16 mouse cellular contexts compared by ENCODE assay signal in the genomic region with DNA sequence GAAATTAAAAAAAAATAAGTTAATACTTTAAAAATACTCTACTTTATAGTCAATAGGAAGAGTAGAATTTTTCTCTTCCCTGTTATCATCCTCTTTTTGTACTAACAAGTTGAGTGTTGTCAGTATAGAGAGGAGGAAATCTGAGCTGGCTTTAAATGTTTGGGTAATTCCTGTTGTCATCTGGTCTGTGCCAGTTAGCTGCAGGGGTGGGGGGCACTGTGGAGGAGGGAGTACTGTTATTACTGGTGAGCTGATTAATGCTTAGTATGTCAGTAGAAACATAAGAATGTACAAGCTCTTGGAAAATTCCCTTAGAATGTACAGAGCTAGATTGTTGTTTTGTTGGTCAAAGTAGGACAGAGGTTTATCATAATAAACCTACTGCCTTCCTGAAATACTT. TPM values are rescaled to one million over a fixed set of nuclear protein-coding genes. Genes with fewer than 3 reads are reported as not detected.
"Had no signal": no experiment of that assay in that cellular context is flagged by ENCODE, and none has a peak within 500 bp of the region (broad histone marks: within the 10 kb centered on the region; RNA-seq: fewer than 3 reads in every experiment).

No protein-coding gene starts in this region.

- H3K4me2 ChIP-seq: lung, embryonic 14.5 days; midbrain, embryonic 11.5 days; midbrain, embryonic 13.5 days; midbrain, embryonic 15.5 days; neural tube, embryonic 12.5 days; stomach, embryonic 15.5 days had no signal

- H3K9me3 ChIP-seq: midbrain, embryonic 13.5 days; midbrain, embryonic 15.5 days; neural tube, embryonic 12.5 days; stomach, embryonic 15.5 days had no signal

- H3K27me3 ChIP-seq: midbrain, embryonic 13.5 days; midbrain, embryonic 15.5 days; neural tube, embryonic 12.5 days; stomach, embryonic 15.5 days had no signal

- H3K4me1 ChIP-seq: midbrain, embryonic 13.5 days; midbrain, embryonic 15.5 days; neural tube, embryonic 12.5 days; stomach, embryonic 15.5 days had no signal

- H3K4me3 ChIP-seq: midbrain, embryonic 13.5 days; midbrain, embryonic 15.5 days; neural tube, embryonic 12.5 days; stomach, embryonic 15.5 days had no signal

- DNase-seq: lung, embryonic 14.5 days; lung, postnatal 10 days; lung, postnatal 4 days; right cerebral cortex, postnatal 14 days; thymus, adult 2 months; thymus, postnatal 25 days; thymus, postnatal 4 days had no signal

- H3K36me3 ChIP-seq: midbrain, embryonic 13.5 days; midbrain, embryonic 15.5 days; neural tube, embryonic 12.5 days; stomach, embryonic 15.5 days had no signal

- ATAC-seq: midbrain, embryonic 13.5 days; midbrain, embryonic 15.5 days had no signal

- H3K27ac ChIP-seq: midbrain, embryonic 13.5 days; midbrain, embryonic 15.5 days; neural tube, embryonic 12.5 days; stomach, embryonic 15.5 days; stomach, postnatal 0 days had no signal

- H3K9ac ChIP-seq: lung, embryonic 14.5 days; midbrain, embryonic 13.5 days; midbrain, embryonic 15.5 days; neural tube, embryonic 12.5 days; stomach, embryonic 15.5 days had no signal

RNA-seq across cellular contexts. Expression of gene Hcrtr2, which starts 36.7 kb away (rescaled TPM):
- total RNA-seq: megakaryocyte, adult 5-6 weeks; megakaryocyte-erythroid progenitor cell, adult 5-6 weeks had no signal
- polyA plus RNA-seq: stomach, embryonic 15.5 days; testis, adult 2 months; thymus, adult 2 months had no signal
